Mouse (Mus musculus) cerebellum, adult 18-20 months (tissue): ENCODE data around the gene Plin3.

Experiments
- DNase-seq, 2 experiments: peaks; one replicate each; pipeline ENCODE4 v3.0.0; 2021

The Plin3 gene

DNA sequence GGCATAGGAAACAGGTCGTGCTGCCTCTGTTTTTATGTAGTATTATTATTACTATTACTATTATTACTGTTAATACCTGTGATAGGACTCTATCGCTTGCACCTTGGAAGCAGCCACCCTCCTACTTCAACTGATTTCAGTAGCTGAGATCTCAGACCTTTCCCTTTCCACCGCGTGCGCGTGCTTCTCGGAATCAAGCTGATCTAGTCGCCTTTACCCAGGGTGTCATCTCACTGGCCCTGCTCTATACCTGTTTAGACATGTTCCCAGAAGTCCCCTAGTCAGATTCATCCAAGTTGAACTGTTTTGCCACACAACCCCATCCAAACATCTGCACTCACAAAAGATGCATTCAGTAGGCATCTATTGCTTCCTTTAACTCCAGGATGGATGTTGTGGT is 59.3 kb downstream of the Plin3 start:
- DNase-seq, result no peak

DNA sequence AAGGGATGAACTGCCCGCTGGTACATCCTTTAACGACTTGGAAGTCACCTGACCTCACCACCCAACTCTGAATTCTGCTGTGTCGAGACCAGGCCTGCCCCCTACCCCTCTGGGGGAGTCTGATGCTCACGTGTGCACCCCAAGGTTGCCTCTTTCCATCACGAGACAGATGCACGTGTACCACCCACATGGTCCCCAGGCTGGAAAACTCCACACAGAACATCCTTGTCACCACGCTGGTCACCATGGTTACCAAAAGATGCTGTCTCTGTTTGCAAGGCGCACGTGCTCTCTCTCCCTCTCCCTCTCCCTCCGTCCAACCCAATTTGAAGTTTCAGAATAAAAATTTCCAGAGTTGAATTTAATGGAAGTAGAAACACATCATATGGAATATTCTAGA is 62.7 kb downstream of the Plin3 start:
- no peak for DNase-seq
